Mouse (Mus musculus): Measurements from ENCODE around the gene Cyct. TPM values are rescaled to one million over a fixed set of nuclear protein-coding genes. Genes with fewer than 3 reads are reported as not detected.

The Cyct gene
- polyA plus RNA-seq, 1 experiment from 2014 or later, result not detected

DNA sequence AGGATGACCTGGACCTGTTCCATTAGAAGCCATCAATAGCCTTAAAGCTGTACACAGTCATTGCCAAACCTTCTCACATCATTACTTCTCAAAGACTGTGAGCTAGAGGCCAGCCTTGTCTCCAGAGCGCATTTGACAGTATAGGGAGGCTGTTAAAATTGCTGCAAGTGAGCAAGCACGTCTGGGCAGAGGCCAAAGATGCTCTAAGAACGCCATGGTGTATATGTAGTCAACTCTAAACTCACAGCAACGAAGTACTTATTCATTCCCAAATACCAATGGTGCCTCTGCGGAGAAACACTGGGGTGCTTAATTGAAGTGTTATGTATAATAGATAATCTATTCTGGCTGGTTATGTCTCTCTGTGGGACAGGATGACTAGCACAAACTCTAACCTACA is 35.8 kb downstream of the Cyct start:
- no peak for ATAC-seq (ENCODE audit: low read depth)
- DNase-seq (ENCODE audit: low spot score), result no peak
- Histone ChIP-seq H3K9me3 (ENCODE audit: control insufficient read depth, low read length) (no peaks in the 10 kb centered on the region), H3K4me2 (ENCODE audit: low read depth, low read length) (no peak overlapping the region), H3K4me1 (ENCODE audit: control insufficient read depth, insufficient read depth, low read length) (no peaks in the 10 kb centered on the region), H3K9ac (ENCODE audit: low read depth, low read length) (no peak overlapping the region), H3K27me3 (replicated peaks; ENCODE audit: control insufficient read depth, insufficient read depth, low read length) (no peaks in the 10 kb centered on the region), H3K36me3 (ENCODE audit: control insufficient read depth, insufficient read depth, low read length) (no peaks in the 10 kb centered on the region), H3K4me3 (ENCODE audit: low read depth, low read length) (no peak overlapping the region), H3K27ac (replicated peaks; ENCODE audit: low read depth, low read length) (no peak overlapping the region)
- WGBS, result 88% methylated on average over 5 of the region's 5 CpGs

DNA sequence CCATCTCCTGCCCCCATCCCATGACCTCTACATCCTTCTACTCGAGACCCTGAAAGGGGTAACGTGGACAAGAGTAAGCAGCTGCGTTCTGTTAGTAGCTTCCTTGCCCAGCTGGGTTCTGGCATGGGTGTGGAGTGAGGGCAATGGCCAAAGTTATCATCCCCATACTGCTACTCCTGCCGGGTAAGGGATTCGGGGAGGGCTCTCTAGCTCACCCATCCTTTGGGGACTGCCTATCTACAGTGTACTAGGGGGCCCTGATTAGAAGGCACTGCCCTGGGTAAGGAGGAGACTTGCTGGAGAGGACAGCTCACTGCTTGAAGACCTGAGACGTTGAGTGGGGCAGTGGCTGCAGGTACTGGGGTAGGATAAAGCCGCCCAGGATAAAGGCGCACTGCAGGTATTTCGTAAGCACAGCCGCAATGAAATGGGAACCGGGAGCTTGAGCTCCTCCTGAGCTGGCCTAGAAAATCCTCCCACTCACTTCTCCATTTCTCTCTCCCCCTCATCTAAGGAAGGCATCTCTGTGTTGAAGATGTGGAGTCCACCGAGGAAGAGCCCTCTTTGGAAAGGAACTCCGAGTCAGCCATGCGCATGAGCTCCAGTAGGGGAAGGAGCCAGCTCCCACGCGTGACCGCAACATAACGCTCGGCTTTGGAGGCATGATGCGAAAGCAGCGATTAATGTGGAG is 36.9 kb downstream of the Cyct start:
- H3K9ac ChIP-seq (ENCODE audit: low read depth, low read length), result no peak overlapping the region
- ATAC-seq (ENCODE audit: low read depth) (no peak), DNase-seq (ENCODE audit: low spot score) (no peak)
- H3K4me1 ChIP-seq (ENCODE audit: control insufficient read depth, insufficient read depth, low read length), result no peaks in the 10 kb centered on the region
- no peak overlapping the region for H3K4me3 ChIP-seq (ENCODE audit: low read depth, low read length)
- no peaks in the 10 kb centered on the region for H3K9me3 ChIP-seq (ENCODE audit: control insufficient read depth, low read length)
- no peak overlapping the region for H3K4me2 ChIP-seq (ENCODE audit: low read depth, low read length)
- WGBS, result 83% methylated on average over 21 of the region's 21 CpGs
- no peak overlapping the region for H3K27ac ChIP-seq (replicated peaks; ENCODE audit: low read depth, low read length)
- no peaks in the 10 kb centered on the region for H3K27me3 ChIP-seq (replicated peaks; ENCODE audit: control insufficient read depth, insufficient read depth, low read length)
- no peaks in the 10 kb centered on the region for H3K36me3 ChIP-seq (ENCODE audit: control insufficient read depth, insufficient read depth, low read length)

DNA sequence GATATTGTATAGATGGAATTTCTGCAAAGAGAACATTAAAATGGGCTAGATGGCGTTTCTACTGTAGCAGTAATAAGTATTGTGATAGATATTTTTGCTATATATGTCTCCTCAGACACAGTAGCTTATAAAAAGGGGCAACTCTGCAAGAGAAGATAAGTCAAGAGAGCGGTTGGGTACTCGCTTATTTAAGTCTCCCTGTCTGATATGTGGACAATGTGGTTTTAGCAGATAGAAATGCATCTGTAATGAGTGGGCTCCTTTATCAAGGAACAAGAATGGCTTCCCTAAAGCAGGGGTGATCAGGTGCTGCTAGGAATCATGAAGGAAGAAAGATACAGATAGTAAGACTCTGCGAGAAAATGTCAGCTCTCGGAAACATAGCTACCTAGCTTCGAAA is 39.9 kb downstream of the Cyct start:
- Histone ChIP-seq H3K9ac (ENCODE audit: low read depth, low read length) (no peak overlapping the region), H3K27me3 (replicated peaks; ENCODE audit: control insufficient read depth, insufficient read depth, low read length) (no peaks in the 10 kb centered on the region), H3K4me1 (ENCODE audit: control insufficient read depth, insufficient read depth, low read length) (no peaks in the 10 kb centered on the region), H3K4me2 (ENCODE audit: low read depth, low read length) (no peak overlapping the region), H3K27ac (replicated peaks; ENCODE audit: low read depth, low read length) (no peak overlapping the region), H3K4me3 (ENCODE audit: low read depth, low read length) (no peak overlapping the region), H3K36me3 (ENCODE audit: control insufficient read depth, insufficient read depth, low read length) (no peaks in the 10 kb centered on the region), H3K9me3 (ENCODE audit: control insufficient read depth, low read length) (no peaks in the 10 kb centered on the region)
- ATAC-seq (ENCODE audit: low read depth) (no peak), DNase-seq (ENCODE audit: low spot score) (no peak)
- 94% methylated on average over 6 of the region's 6 CpGs for WGBS

DNA sequence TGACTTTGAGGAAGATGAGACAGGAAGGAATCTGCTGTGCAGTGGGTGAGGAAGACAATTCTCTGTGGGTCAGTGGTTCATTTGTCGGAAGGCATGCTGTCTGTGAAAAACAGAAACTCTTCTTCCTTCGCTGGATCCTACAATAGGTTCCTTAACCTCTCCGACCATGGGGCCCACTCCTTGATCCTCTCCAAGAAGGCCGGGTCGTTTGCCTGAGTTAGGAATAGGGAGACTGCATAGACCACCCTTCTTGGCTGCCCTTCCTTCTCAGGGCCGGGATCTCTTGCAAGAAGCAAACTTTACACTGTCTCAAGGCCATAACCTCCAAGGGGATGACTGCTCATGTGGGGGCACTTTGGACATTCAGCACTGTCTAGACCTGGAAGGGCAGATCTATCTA is 41.0 kb downstream of the Cyct start:
- H3K4me1 ChIP-seq (ENCODE audit: control insufficient read depth, insufficient read depth, low read length), result no peaks in the 10 kb centered on the region
- 86% methylated on average over 6 of the region's 6 CpGs for WGBS

More for the DNA sequence above, 41.0 kb downstream of the Cyct start:
- Histone ChIP-seq H3K4me3 (ENCODE audit: low read depth, low read length) (no peak overlapping the region), H3K36me3 (ENCODE audit: control insufficient read depth, insufficient read depth, low read length) (no peaks in the 10 kb centered on the region), H3K27me3 (replicated peaks; ENCODE audit: control insufficient read depth, insufficient read depth, low read length) (no peaks in the 10 kb centered on the region), H3K27ac (replicated peaks; ENCODE audit: low read depth, low read length) (no peak overlapping the region), H3K9ac (ENCODE audit: low read depth, low read length) (no peak overlapping the region), H3K9me3 (ENCODE audit: control insufficient read depth, low read length) (no peaks in the 10 kb centered on the region), H3K4me2 (ENCODE audit: low read depth, low read length) (no peak overlapping the region)
- DNase-seq (ENCODE audit: low spot score) (no peak), ATAC-seq (ENCODE audit: low read depth) (no peak)

Small RNA genes lying within 50 kb of the gene (microRNA-seq; reads per million reads assigned to microRNA genes)
- not detected for gene Gm44337 (ENCODE audit: borderline number of aligned reads)

Other genes starting within 250 kb of the Cyct start
- 0.21 and 0.31 TPM in 2 replicates for gene Pde11a, start 21.7 kb downstream of the Cyct start, polyA plus RNA-seq (2014; fragmentation: Nextera tagmentation; extraction: Ambion mirVana)
- gene Rbm45, start 9.5 kb upstream of the Cyct start, polyA plus RNA-seq (2014; fragmentation: Nextera tagmentation; extraction: Ambion mirVana), result 14.4 and 16.0 TPM in 2 replicates
- 11.0 and 11.5 TPM in 2 replicates for gene Osbpl6, start 46.1 kb upstream of the Cyct start, polyA plus RNA-seq (2014; fragmentation: Nextera tagmentation; extraction: Ambion mirVana)

Measured in embryonic facial prominence, embryonic 14.5 days (tissue).